Mouse (Mus musculus) embryonic stem cell, embryonic (primary cell): Measurements from ENCODE around the gene Elmo3.

Experiments
- CTCF ChIA-PET, 4 experiments: fragments of 300-600 bp in 2 of 4; fragments of 350-600 bp in 2 of 4; sonication (Branson Sonifier 250); formaldehyde crosslinking; loops; one replicate each; lab custom pipeline; 2022; ENCODE audit warnings: inconsistent platforms in 2 of 4; lab: Charles Lee
- POLR2A ChIA-PET, 4 experiments: fragments of 300-600 bp in 2 of 4; fragments of 350-600 bp in 2 of 4; sonication (Branson Sonifier 250); formaldehyde crosslinking; loops; one replicate each; lab custom pipeline; 2022; ENCODE audit warnings: antibody characterized with exemption in 4 of 4, inconsistent platforms in 1 of 4; lab: Charles Lee

Elmo3 gene

GRCm38 (mm10) chr8:105288231-105288630 is 17.2 kb upstream of the Elmo3 start:
- POLR2A ChIA-PET: interaction anchor here in 3 of 4 experiments (0.6 to 2.5 kb wide), 13 partner anchors 9 to 664 kb away, joined by 3 to 22 read pairs (median 7); partner anchors contain the start of genes B3gnt9 (in 1 of the 3), D230025D16Rik (in 1 of the 3) and E2f4 (in 1 of the 3)

GRCm38 (mm10) chr8:105288958-105289732 is 16.3 kb upstream of the Elmo3 start:
- POLR2A ChIA-PET: interaction anchor here (0.6 to 3.6 kb wide), 65 partner anchors 9 to 1977 kb away, joined by 3 to 33 read pairs (median 4); partner anchors contain the start of genes D230025D16Rik (in 3 of the 4), E2f4 (in 3 of the 4), Nol3 (in 3 of the 4) and B3gnt9 (in 2 of the 4)
- CTCF ChIA-PET: interaction anchor here (0.5 to 4.4 kb wide), 39 partner anchors 8 to 718 kb away, joined by 3 to 40 read pairs (median 4); partner anchors contain the start of genes E2f4 (in 3 of the 4), Fhod1 (in 2 of the 4), B3gnt9 (in 1 of the 4) and D230025D16Rik (in 1 of the 4)

More at GRCm38 (mm10) chr8:105288231-105288630, 17.2 kb upstream of the Elmo3 start:
- CTCF ChIA-PET: interaction anchor here (0.6 to 4.4 kb wide), 11 partner anchors 12 to 685 kb away, joined by 3 to 40 read pairs (median 5); partner anchors contain the start of genes B3gnt9 (in 1 of the 4), Fhod1 (in 1 of the 4) and Slc9a5 (in 1 of the 4)

GRCm38 (mm10) chr8:105289805-105290460 is 15.5 kb upstream of the Elmo3 start, which contains the start of gene 4931428F04Rik:
TSS of gene 4931428F04Rik (minus strand) at chr8:105289864.
- CTCF ChIA-PET: interaction anchor here (0.6 to 4.4 kb wide), 37 partner anchors 8 to 688 kb away, joined by 3 to 40 read pairs (median 7); partner anchors contain the start of genes E2f4 (in 2 of the 4), Fhod1 (in 2 of the 4), B3gnt9 (in 1 of the 4) and Nol3 (in 1 of the 4)
- POLR2A ChIA-PET: interaction anchor here (0.6 to 3.6 kb wide), 52 partner anchors 8 to 688 kb away, joined by 3 to 33 read pairs (median 5); partner anchors contain the start of genes Nol3 (in 4 of the 4), E2f4 (in 3 of the 4), B3gnt9 (in 2 of the 4) and Elmo3 (in 2 of the 4)

GRCm38 (mm10) chr8:105290554-105291314 is 14.7 kb upstream of the Elmo3 start:
- CTCF ChIA-PET: interaction anchor here (0.5 to 4.4 kb wide), 47 partner anchors 8 to 1528 kb away, joined by 3 to 40 read pairs (median 4); partner anchors contain the start of genes B3gnt9 (in 1 of the 4), E2f4 (in 1 of the 4), Elmo3 (in 1 of the 4) and Fbxl8 (in 1 of the 4)

GRCm38 (mm10) chr8:105291364-105291763 is 14.0 kb upstream of the Elmo3 start:
- ChIA-PET CTCF (interaction anchor here (0.6 to 4.4 kb wide), 43 partner anchors 8 to 1528 kb away, joined by 3 to 40 read pairs (median 4); partner anchors contain the start of genes B3gnt9 (in 1 of the 4), E2f4 (in 1 of the 4), Elmo3 (in 1 of the 4) and Fbxl8 (in 1 of the 4)), POLR2A (interaction anchor here in 3 of 4 experiments (0.6 to 3.6 kb wide), 16 partner anchors 7 to 1106 kb away, joined by 3 to 33 read pairs (median 3); partner anchors contain the start of genes B3gnt9 (in 1 of the 3), D230025D16Rik (in 1 of the 3) and Nol3 (in 1 of the 3))

More at GRCm38 (mm10) chr8:105290554-105291314, 14.7 kb upstream of the Elmo3 start:
- POLR2A ChIA-PET: interaction anchor here in 3 of 4 experiments (0.6 to 3.6 kb wide), 21 partner anchors 8 to 1106 kb away, joined by 3 to 33 read pairs (median 3); partner anchors contain the start of genes B3gnt9 (in 1 of the 3), D230025D16Rik (in 1 of the 3), Elmo3 (in 1 of the 3) and Fhod1 (in 1 of the 3)

- POLR2A ChIA-PET: interaction anchor here in 1 of 4 experiments (0.9 to 3.6 kb wide), 4 partner anchors 37 to 92 kb away, joined by 3 to 33 read pairs (median 4); partner anchors contain the start of genes B3gnt9 and D230025D16Rik
- CTCF ChIA-PET: interaction anchor here in 3 of 4 experiments (0.9 to 4.4 kb wide), 17 partner anchors 8 to 225 kb away, joined by 3 to 37 read pairs (median 8); partner anchors contain the start of genes B3gnt9 (in 1 of the 3), E2f4 (in 1 of the 3), Fhod1 (in 1 of the 3) and Slc9a5 (in 1 of the 3)
These were observed 13.6 kb upstream of the Elmo3 start for GRCm38 (mm10) chr8:105291802-105292201.

- ChIA-PET CTCF (interaction anchor here in 2 of 4 experiments (0.8 to 2.2 kb wide), 15 partner anchors 8 to 224 kb away, joined by 3 to 10 read pairs (median 4); partner anchors contain the start of gene B3gnt9 (in 1 of the 2)), POLR2A (interaction anchor here in 2 of 4 experiments (0.7 to 1.8 kb wide), 7 partner anchors 9 to 24 kb away, joined by 3 to 8 read pairs (median 4); no protein-coding TSS in a partner anchor)
These were observed 12.9 kb upstream of the Elmo3 start for GRCm38 (mm10) chr8:105292471-105292870.

- ChIA-PET POLR2A (interaction anchor here in 3 of 4 experiments (0.5 to 1.8 kb wide), 12 partner anchors 8 to 691 kb away, joined by 3 to 8 read pairs (median 4); no protein-coding TSS in a partner anchor), CTCF (interaction anchor here in 2 of 4 experiments (0.8 to 2.2 kb wide), 15 partner anchors 9 to 223 kb away, joined by 3 to 10 read pairs (median 4); partner anchors contain the start of genes B3gnt9 (in 1 of the 2) and Tppp3 (in 1 of the 2))
These were observed 12.0 kb upstream of the Elmo3 start for GRCm38 (mm10) chr8:105293405-105293804.

GRCm38 (mm10) chr8:105294776-105295175 is 10.6 kb upstream of the Elmo3 start:
- CTCF ChIA-PET: interaction anchor here in 1 of 4 experiments (1.2 kb wide), 1 partner anchor 8 kb away, joined by 3 read pairs; no protein-coding TSS in a partner anchor

GRCm38 (mm10) chr8:105295256-105295655 is 10.1 kb upstream of the Elmo3 start:
- ChIA-PET POLR2A (interaction anchor here in 2 of 4 experiments (0.7 to 3.1 kb wide), 16 partner anchors 9 to 61 kb away, joined by 3 to 15 read pairs (median 4); partner anchors contain the start of genes B3gnt9 (in 1 of the 2), Elmo3 (in 1 of the 2) and Slc9a5 (in 1 of the 2)), CTCF (interaction anchor here in 1 of 4 experiments (1.0 to 1.2 kb wide), 2 partner anchors 9 to 77 kb away, joined by 3 to 5 read pairs; no protein-coding TSS in a partner anchor)

More at GRCm38 (mm10) chr8:105294776-105295175, 10.6 kb upstream of the Elmo3 start:
- POLR2A ChIA-PET: interaction anchor here in 2 of 4 experiments (0.7 to 1.6 kb wide), 6 partner anchors 9 to 54 kb away, joined by 3 to 5 read pairs (median 3); partner anchors contain the start of gene Slc9a5 (in 1 of the 2)

GRCm38 (mm10) chr8:105295895-105296573 is 9.4 kb upstream of the Elmo3 start, which contains the start of gene Exoc3l:
TSS of gene Exoc3l (minus strand) at chr8:105296101.
- ChIA-PET CTCF (interaction anchor here in 2 of 4 experiments (1.0 to 3.0 kb wide), 4 partner anchors 29 to 78 kb away, joined by 3 to 8 read pairs (median 4); no protein-coding TSS in a partner anchor), POLR2A (interaction anchor here in 3 of 4 experiments (0.6 to 3.1 kb wide), 26 partner anchors 9 to 501 kb away, joined by 3 to 15 read pairs (median 4); partner anchors contain the start of genes Elmo3 (in 3 of the 3), B3gnt9 (in 2 of the 3), D230025D16Rik (in 1 of the 3) and Lrrc29 (in 1 of the 3))

- CTCF ChIA-PET: interaction anchor here in 3 of 4 experiments (0.8 to 6.3 kb wide), 13 partner anchors 8 to 185 kb away, joined by 3 to 32 read pairs (median 4); partner anchors contain the start of genes 4931428F04Rik (in 2 of the 3) and Tppp3 (in 1 of the 3)
- POLR2A ChIA-PET: interaction anchor here (0.6 to 3.1 kb wide), 41 partner anchors 8 to 223 kb away, joined by 3 to 24 read pairs (median 4); partner anchors contain the start of genes 4931428F04Rik (in 3 of the 4), B3gnt9 (in 2 of the 4), D230025D16Rik (in 2 of the 4) and Lrrc29 (in 2 of the 4)
These were observed 7.7 kb upstream of the Elmo3 start, which contains the start of gene E2f4 for GRCm38 (mm10) chr8:105297511-105298192. TSS of gene E2f4 (plus strand) at chr8:105297663.
